Mouse (Mus musculus): ENCODE results near the gene Mitf.

- TF ChIP-seq EP300 (optimal IDR thresholded peaks at IDR 0.05) (no peak), CTCF (IDR thresholded peaks at IDR 0.05; ENCODE audit: low read depth) (no peak)
Observed at GRCm38 (mm10) chr6:98046295-98047108, 239.7 kb downstream of the Mitf start.
